Mouse (Mus musculus) CH12.LX (cell line): Measurements from ENCODE around the gene Rsl24d1.

Experiments used
- CTCF ChIP-seq, 2 experiments: IDR thresholded peaks in 1 of 2; conservative IDR thresholded peaks in 1 of 2; 2 replicates each; pipeline ENCODE4 v1.5.1; 2011 to 2012; ENCODE audit warnings: low read depth in 2 of 2, low read length in 2 of 2, improper control_type of control experiment in 1 of 2, inconsistent platforms in 1 of 2, mild to moderate bottlenecking in 1 of 2, moderate library complexity in 1 of 2
- E2F4 ChIP-seq: IDR thresholded peaks from 2 replicates; pipeline ENCODE4 v1.6.1; 2011; ENCODE audit warnings: low read depth, low read length, improper control_type of control experiment; ENCODE audit not compliant: insufficient replicate concordance
- ELF1 ChIP-seq: IDR thresholded peaks from 2 replicates; pipeline ENCODE4 v1.6.1; 2014; ENCODE audit warnings: low read depth, mild to moderate bottlenecking, inconsistent platforms, low read length, improper control_type of control experiment
- ETS1 ChIP-seq: conservative IDR thresholded peaks from 2 replicates; pipeline ENCODE4 v1.6.1; 2012; ENCODE audit warnings: low read depth, mild to moderate bottlenecking, inconsistent platforms, low read length, improper control_type of control experiment, moderate library complexity
- MAX ChIP-seq: IDR thresholded peaks from 2 replicates; pipeline ENCODE4 v1.6.1; 2011; ENCODE audit warnings: low read length, improper control_type of control experiment
- MYC ChIP-seq: IDR thresholded peaks from 2 replicates; pipeline ENCODE4 v1.6.1; 2011; ENCODE audit warnings: low read depth, mild to moderate bottlenecking, improper control_type of control experiment, low read length
- PAX5 ChIP-seq: IDR thresholded peaks from 2 replicates; pipeline ENCODE4 v1.6.1; 2012; ENCODE audit warnings: low read length, inconsistent platforms, mixed read lengths
- POLR2A ChIP-seq: IDR thresholded peaks from 2 replicates; pipeline ENCODE4 v1.6.1; 2011; ENCODE audit warnings: low read depth, mild to moderate bottlenecking, improper control_type of control experiment, low read length
- RCOR1 ChIP-seq: conservative IDR thresholded peaks from 2 replicates; pipeline ENCODE4 v1.6.1; 2012; ENCODE audit warnings: low read depth, mild to moderate bottlenecking, inconsistent platforms, low read length, improper control_type of control experiment
- USF1 ChIP-seq: IDR thresholded peaks from 2 replicates; pipeline ENCODE4 v1.6.1; 2014; ENCODE audit warnings: low read depth, mild to moderate bottlenecking, inconsistent platforms, low read length, improper control_type of control experiment

GRCm38 (mm10) chr9:73112919-73113906, at the start of gene Rsl24d1:
- TF ChIP-seq ELF1 (peak; percentile 88), PAX5 (no peak), E2F4 (no peak), MYC (peak; percentile 92), MAX (peak; percentile 66; the same call in 1 of the 2 replicates), USF1 (peak; percentile 79), ETS1 (peak; percentile 28; the same call in 1 of the 2 replicates), CTCF (conservative IDR thresholded peaks at IDR 0.05 in 1 of 2, IDR thresholded peaks at IDR 0.05 in 1 of 2; ENCODE audit: low read depth in 2 of 2, low read length in 2 of 2) (no peak), POLR2A (peak; percentile 83), RCOR1 (no peak)
